Mouse (Mus musculus) small intestine, adult 2 months (tissue): ENCODE data around the gene Proser3. TPM values are rescaled to one million over a fixed set of nuclear protein-coding genes. Genes with fewer than 3 reads are reported as not detected.
A peak's percentile ranks its signal among the peaks of the same experiment; 100 is the strongest.

Source experiments
- H3K27ac ChIP-seq: fragments of 200-500 bp; 2 replicates; pipeline ENCODE4 v1.5.1; 2012; ENCODE audit warnings: low read depth, low read length, control low read depth, inconsistent platforms; ENCODE audit not compliant: insufficient read depth
- H3K27me3 ChIP-seq: fragments of 200-500 bp; 2 replicates; pipeline ENCODE4 v1.6.1; 2012; ENCODE audit warnings: mild to moderate bottlenecking, moderate library complexity, low read length, inconsistent platforms; ENCODE audit not compliant: control insufficient read depth, insufficient read depth
- H3K36me3 ChIP-seq: fragments of 200-500 bp; 2 replicates; pipeline ENCODE4 v1.6.1; 2012; ENCODE audit warnings: mild to moderate bottlenecking, low read length, control low read depth, inconsistent platforms; ENCODE audit not compliant: control insufficient read depth, insufficient read depth
- H3K4me1 ChIP-seq: fragments of 200-500 bp; 2 replicates; pipeline ENCODE4 v1.6.1; 2012; ENCODE audit warnings: low read length, inconsistent platforms, mixed read lengths; ENCODE audit not compliant: control insufficient read depth, insufficient read depth, insufficient read length
- H3K4me3 ChIP-seq: fragments of 200-500 bp; 2 replicates; pipeline ENCODE4 v1.5.1; 2012; ENCODE audit warnings: low read depth, mild to moderate bottlenecking, control low read depth, inconsistent platforms, low read length, moderate library complexity
- CTCF ChIP-seq: fragments of 200-500 bp; IDR thresholded peaks from 2 replicates; pipeline ENCODE4 v1.5.1; 2012; ENCODE audit warnings: low read depth, mild to moderate bottlenecking, control low read depth, inconsistent platforms, low read length, moderate library complexity, mixed read lengths; ENCODE audit not compliant: insufficient replicate concordance, insufficient read length; ENCODE audit errors: extremely low read depth
- POLR2A ChIP-seq: fragments of 200-500 bp; IDR thresholded peaks from 2 replicates; pipeline ENCODE4 v1.6.1; 2012; ENCODE audit warnings: low read depth, mild to moderate bottlenecking, control low read depth, inconsistent platforms, low read length, moderate library complexity
- WGBS: fragments of 180-500 bp; shearing (Covaris S2); methylation state at CpG from one replicate; pipeline ENCODE4 v1.1.7; 2018; 5-methylcytosine and 5-hydroxymethylcytosine counted together
- polyA plus RNA-seq: library from polyadenylated mRNA; depleted of rRNA; stranded (reverse); fragments of >200 nt; gene quantifications from 2 replicates; pipeline ENCODE4 v1.2.3, GENCODE M21; 2012

Proser3 gene
- polyA plus RNA-seq, 1 experiment: 5.4 TPM

DNA sequence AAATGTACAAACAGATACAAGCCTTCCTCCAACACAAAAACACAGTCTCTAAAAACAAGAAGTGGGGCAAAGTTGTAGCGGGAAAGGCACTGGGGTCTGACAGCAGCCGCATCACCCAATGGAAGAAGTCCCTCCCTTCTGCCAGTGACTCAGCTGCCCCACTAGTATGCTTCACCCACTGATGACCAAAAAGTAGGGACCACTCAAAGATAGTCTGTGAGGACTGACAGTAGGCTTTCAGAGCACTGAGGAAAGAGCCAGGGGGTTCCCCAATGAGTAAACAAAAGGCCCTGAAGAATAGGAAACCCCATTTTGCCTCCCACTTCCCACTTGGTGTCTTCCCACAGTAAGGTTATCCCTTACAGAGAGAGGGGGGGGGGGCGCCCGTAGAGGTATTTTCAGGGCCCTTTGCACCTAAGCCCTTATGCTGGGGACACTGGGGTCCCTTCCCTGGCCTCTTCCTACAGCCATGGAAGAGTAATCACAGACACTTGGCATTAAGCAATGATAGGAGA lies 42.5 kb upstream of the Proser3 start:
- WGBS: 75% methylated on average over 4 of the region's 4 CpGs
- Histone ChIP-seq H3K4me3 (no peak overlapping the region), H3K4me1 (peaks cover 18% of the 10 kb centered on the region), H3K36me3 (no peaks in the 10 kb centered on the region), H3K27me3 (no peaks in the 10 kb centered on the region), H3K27ac (no peak overlapping the region)
- TF ChIP-seq CTCF: no peak
- TF ChIP-seq POLR2A: no peak

DNA sequence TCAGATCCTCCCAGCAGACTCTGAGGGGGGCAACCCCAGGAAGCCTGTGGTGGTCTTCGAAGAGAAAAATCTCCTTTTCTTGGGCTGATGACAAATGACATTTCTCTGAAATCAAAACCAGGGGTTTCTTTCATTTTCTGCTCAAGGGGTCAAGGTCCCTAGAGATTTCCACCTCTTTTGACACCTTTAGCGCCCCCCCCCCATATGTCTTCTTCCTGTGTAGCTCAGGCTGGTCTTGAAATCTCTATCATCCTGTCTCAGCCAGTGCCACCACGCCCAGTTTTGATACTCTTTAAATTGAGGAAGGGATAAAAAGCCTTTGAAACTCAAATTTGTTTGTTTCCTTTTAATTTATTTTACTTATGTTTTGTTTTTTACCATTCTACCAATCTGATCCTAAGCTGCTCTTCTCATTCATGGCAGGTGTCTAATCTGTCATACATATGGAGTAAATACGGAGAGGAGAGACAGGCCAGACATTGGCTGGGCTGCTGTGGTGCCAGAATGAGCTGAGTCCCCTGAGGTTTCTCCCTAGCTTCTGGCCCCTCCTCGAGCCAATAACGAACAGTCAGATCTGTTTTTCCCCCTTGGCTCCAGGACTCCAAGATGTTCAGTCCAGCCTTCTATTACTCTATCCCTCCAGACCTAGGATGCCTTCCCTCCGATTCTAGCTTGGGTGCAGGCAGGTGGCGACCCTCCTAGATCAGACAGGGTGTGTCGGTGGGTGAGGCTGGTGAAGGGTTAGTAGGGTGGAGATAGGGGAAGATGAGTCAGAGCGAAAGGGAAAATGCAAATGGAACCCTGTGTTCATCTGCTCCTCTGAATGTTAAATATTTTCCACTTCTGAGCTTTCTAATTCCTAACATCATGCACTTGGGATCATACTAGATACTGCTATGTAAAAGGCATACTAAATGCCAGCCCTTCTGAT lies 41.7 kb upstream of the Proser3 start:
- Histone ChIP-seq H3K36me3 (no peaks in the 10 kb centered on the region), H3K27me3 (no peaks in the 10 kb centered on the region), H3K4me1 (peaks cover 17% of the 10 kb centered on the region), H3K4me3 (no peak overlapping the region), H3K27ac (no peak overlapping the region)
- no peak for TF ChIP-seq POLR2A
- TF ChIP-seq CTCF: no peak
- WGBS: 56% methylated on average over 10 of the region's 10 CpGs

- no peaks in the 10 kb centered on the region for H3K27me3 ChIP-seq
- WGBS: 73% methylated on average over 5 of the region's 5 CpGs
- peaks cover 17% of the 10 kb centered on the region for H3K4me1 ChIP-seq
- no peak for TF ChIP-seq CTCF
- no peak for TF ChIP-seq POLR2A
- H3K27ac ChIP-seq: no peak overlapping the region
- no peak overlapping the region for H3K4me3 ChIP-seq
- no peaks in the 10 kb centered on the region for H3K36me3 ChIP-seq
These were observed 40.8 kb upstream of the Proser3 start for GRCm38 (mm10) chr7:30592772-30593423.

DNA sequence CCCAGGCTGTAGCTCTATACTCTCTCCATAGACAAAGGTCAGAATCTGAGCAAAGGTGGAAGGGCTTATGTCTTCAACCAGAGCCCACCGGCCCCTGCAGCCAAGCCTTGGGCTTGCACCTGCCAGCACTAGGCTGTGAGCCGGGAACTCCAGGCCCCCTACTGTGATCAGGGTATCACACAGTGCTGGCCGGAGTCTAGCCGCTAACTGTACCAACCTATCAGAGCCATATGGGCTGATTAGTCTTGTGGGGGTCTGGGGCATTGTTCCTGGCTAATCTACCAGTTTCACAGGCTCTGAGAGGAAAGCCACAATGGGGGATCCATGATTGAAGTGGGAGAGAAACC lies 39.5 kb upstream of the Proser3 start:
- Histone ChIP-seq H3K27me3 (no peaks in the 10 kb centered on the region), H3K36me3 (peaks cover under 1% of the 10 kb centered on the region; the same call in 1 of the 2 replicates), H3K27ac (no peak overlapping the region), H3K4me1 (peaks cover 20% of the 10 kb centered on the region), H3K4me3 (no peak overlapping the region)
- TF ChIP-seq POLR2A (no peak), CTCF (no peak)
- 92% methylated on average over 4 of the region's 4 CpGs for WGBS

GRCm38 (mm10) chr7:30590927-30591604 lies 39.0 kb upstream of the Proser3 start:
- Histone ChIP-seq H3K27ac (no peak overlapping the region), H3K36me3 (peaks cover 5% of the 10 kb centered on the region), H3K4me3 (no peak overlapping the region), H3K27me3 (no peaks in the 10 kb centered on the region), H3K4me1 (peaks cover 20% of the 10 kb centered on the region)
- 92% methylated on average over 9 of the region's 9 CpGs for WGBS
- TF ChIP-seq CTCF: no peak
- no peak for TF ChIP-seq POLR2A

- no peak for TF ChIP-seq POLR2A
- TF ChIP-seq CTCF: peak; percentile 96; the same call in 1 of the 2 replicates
- WGBS: 10% methylated on average over 40 of the region's 40 CpGs
- H3K4me3 ChIP-seq: peak overlapping the region; percentile 64
These were observed 37.6 kb upstream of the Proser3 start for GRCm38 (mm10) chr7:30589435-30590301.

More at GRCm38 (mm10) chr7:30589435-30590301, 37.6 kb upstream of the Proser3 start:
- Histone ChIP-seq H3K27ac (peak overlapping the region; percentile 79), H3K4me1 (peaks cover 20% of the 10 kb centered on the region), H3K27me3 (no peaks in the 10 kb centered on the region), H3K36me3 (peaks cover 18% of the 10 kb centered on the region)
